Mouse (Mus musculus) hindbrain, embryonic 14.5 days (tissue): ENCODE results near the gene Sec22c. TPM values are rescaled to one million over a fixed set of nuclear protein-coding genes. Genes with fewer than 3 reads are reported as not detected.

Experiments used
- ATAC-seq: fragments of 200-750 bp; cut with Nextera tagmentation; 2 replicates; pipeline ENCODE4 v1.8.0; 2017; ENCODE audit warnings: moderate number of reproducible peaks, mild to moderate bottlenecking, moderate TSS enrichment, moderate library complexity; ENCODE audit not compliant: low FRiP score
- DNase-seq: peaks from one replicate; pipeline ENCODE4 v3.0.0-alpha.2; 2015; ENCODE audit warnings: low spot score
- H3K27ac ChIP-seq: fragments of 300-500 bp; sonication (generic); 2 replicates; pipeline ENCODE4 v1.5.1; 2014; ENCODE audit warnings: mild to moderate bottlenecking, moderate library complexity
- H3K27me3 ChIP-seq: fragments of 300-500 bp; sonication (generic); 2 replicates; pipeline ENCODE4 v1.6.1; 2014; ENCODE audit warnings: mild to moderate bottlenecking, low read length, mixed read lengths; ENCODE audit not compliant: control insufficient read depth, insufficient read depth
- H3K36me3 ChIP-seq: fragments of 300-500 bp; sonication (generic); replicated peaks from 2 replicates; pipeline ENCODE4 v1.6.1; 2014; ENCODE audit not compliant: control insufficient read depth, insufficient read depth
- H3K4me1 ChIP-seq: fragments of 300-500 bp; sonication (generic); replicated peaks from 2 replicates; pipeline ENCODE4 v1.6.1; 2014; ENCODE audit warnings: antibody characterized with exemption, low read length, mixed read lengths; ENCODE audit not compliant: control insufficient read depth, insufficient read depth
- H3K4me2 ChIP-seq: fragments of 300-500 bp; sonication (generic); replicated peaks from 2 replicates; pipeline ENCODE4 v1.6.1; 2014; ENCODE audit warnings: mild to moderate bottlenecking, moderate library complexity
- H3K4me3 ChIP-seq: fragments of 300-500 bp; sonication (generic); replicated peaks from 2 replicates; pipeline ENCODE4 v1.5.1; 2014; ENCODE audit warnings: mild to moderate bottlenecking, low read length
- H3K9ac ChIP-seq: fragments of 300-500 bp; sonication (generic); 2 replicates; pipeline ENCODE4 v1.6.1; 2014
- H3K9me3 ChIP-seq: fragments of 300-500 bp; sonication (generic); 2 replicates; pipeline ENCODE4 v1.6.1; 2016; ENCODE audit warnings: low read length; ENCODE audit not compliant: control insufficient read depth
- WGBS: fragments of 180-500 bp; shearing (Covaris S2); extraction: QIAGEN DNeasy Blood & Tissue Kit; methylation state at CpG from one replicate; pipeline ENCODE4 v1.1.7; 2014; 5-methylcytosine and 5-hydroxymethylcytosine counted together
- polyA plus RNA-seq: library from polyadenylated mRNA; unstranded; fragments of >200 nt; fragmentation: Nextera tagmentation; extraction: Ambion mirVana; gene quantifications from 2 replicates; pipeline ENCODE4 v1.2.1, GENCODE M21; 2014

Sec22c gene
- 21.6 and 26.5 TPM in 2 replicates for polyA plus RNA-seq

DNA sequence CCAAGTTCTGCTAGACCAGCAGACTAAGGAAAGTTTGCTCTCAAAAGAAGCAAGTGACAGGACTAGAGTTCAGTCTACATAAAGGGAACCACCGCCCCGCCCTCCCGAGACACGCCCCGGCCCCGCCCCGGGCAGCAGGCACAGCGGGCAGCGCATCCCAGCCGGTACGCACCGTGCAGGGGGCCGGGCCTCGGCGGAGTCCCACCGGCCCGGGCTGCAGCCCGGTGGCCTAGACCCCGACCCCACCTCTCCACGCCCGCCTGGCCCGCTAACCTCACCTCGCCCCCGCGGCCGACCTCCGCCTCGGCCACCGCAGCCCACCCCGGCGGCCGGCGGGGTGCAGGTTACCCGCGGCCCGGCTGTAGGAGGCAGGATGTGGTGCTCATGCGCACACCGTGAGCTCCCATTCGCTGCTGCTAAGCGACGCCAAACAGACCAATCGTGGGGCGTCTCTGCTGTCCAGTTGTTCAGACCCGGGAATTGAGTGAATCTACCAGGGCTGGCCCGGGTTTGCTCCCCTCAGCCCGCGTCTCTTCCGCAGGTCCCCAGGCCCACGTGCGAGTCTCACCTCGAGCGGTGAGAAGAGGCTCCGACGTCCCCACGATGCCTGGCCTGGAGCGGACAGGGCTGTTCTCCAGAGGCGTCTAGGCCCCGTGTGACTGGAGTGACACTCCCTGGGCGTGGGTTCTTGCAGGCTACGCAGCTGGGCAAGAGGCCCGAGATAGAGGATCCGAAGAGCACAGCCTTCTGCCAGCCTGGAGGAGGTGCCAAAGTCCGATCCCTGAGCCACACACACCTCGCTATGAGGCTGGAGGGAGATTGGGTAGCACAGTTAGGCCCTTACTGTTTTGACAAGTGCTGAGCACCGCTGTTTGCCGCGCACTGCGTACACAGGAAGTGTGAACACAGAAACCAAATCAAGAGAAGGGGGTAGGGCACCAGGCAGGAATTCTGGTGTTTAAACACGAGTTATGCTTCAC, at the start of gene Sec22c:
TSS of gene Sec22c (minus strand) at position 845 of the 980 bp plus-strand sequence.
- 2% methylated on average over 69 of the region's 69 CpGs for WGBS

GRCm38 (mm10) chr9:121754624-121755023, 49.3 kb upstream of the Sec22c start:
- H3K36me3 ChIP-seq, result peaks cover 72% of the 10 kb centered on the region
- DNase-seq (no peak), ATAC-seq (no peak)
- no peaks in the 10 kb centered on the region for H3K9me3 ChIP-seq
- no peak overlapping the region for H3K4me3 ChIP-seq
- WGBS, result 96% methylated on average over 3 of the region's 3 CpGs
- H3K4me2 ChIP-seq, result no peak overlapping the region
- H3K4me1 ChIP-seq, result peaks cover 13% of the 10 kb centered on the region
- H3K27me3 ChIP-seq, result no peaks in the 10 kb centered on the region
- no peak overlapping the region for H3K27ac ChIP-seq
- H3K9ac ChIP-seq, result no peak overlapping the region

More for the DNA sequence above, at the start of gene Sec22c:
- Histone ChIP-seq H3K4me3 (peak within 1 kb of the TSS; percentile 81), H3K36me3 (no peaks in the 10 kb centered on the region), H3K9me3 (no peaks in the 10 kb centered on the region), H3K27ac (peak within 1 kb of the TSS; percentile 77), H3K4me2 (peak within 1 kb of the TSS; percentile 94), H3K4me1 (peaks cover 16% of the 10 kb centered on the region), H3K27me3 (no peaks in the 10 kb centered on the region), H3K9ac (peak within 1 kb of the TSS; percentile 79)
- DNase-seq (peak; percentile 88), ATAC-seq (peak; percentile 97)

DNA sequence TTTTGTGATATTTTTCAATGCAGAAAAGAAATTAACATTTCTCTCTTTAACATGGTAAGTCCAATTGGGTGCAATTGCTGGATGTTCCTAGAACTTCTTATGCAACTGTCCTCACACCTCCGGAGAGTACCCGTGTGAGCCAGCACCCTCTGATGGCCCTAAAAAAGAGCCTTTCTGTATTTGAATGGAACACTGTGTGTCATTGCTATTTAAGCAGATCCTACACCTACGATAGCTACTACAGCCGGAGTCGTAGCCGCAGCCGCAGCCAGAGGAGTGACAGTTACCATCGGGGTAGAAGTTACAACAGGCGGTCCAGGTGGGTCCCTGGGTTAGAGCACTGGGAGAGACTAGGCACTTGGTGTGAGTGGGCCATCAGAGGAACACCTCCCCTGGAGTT, 47.5 kb upstream of the Sec22c start:
- no peak for ATAC-seq
- Histone ChIP-seq H3K27ac (no peak overlapping the region), H3K4me1 (0 out of 2 replicates have a peak, but pooled peaks cover under 1% of the 10 kb centered on the region), H3K4me3 (no peak overlapping the region), H3K4me2 (no peak overlapping the region), H3K9me3 (no peaks in the 10 kb centered on the region), H3K36me3 (peaks cover 91% of the 10 kb centered on the region), H3K27me3 (no peaks in the 10 kb centered on the region), H3K9ac (no peak overlapping the region)
- DNase-seq, result no peak
- WGBS, result 97% methylated on average over 9 of the region's 9 CpGs

GRCm38 (mm10) chr9:121744051-121744450, 38.8 kb upstream of the Sec22c start:
- peaks cover 89% of the 10 kb centered on the region for H3K36me3 ChIP-seq
- H3K9ac ChIP-seq, result no peak overlapping the region
- H3K27me3 ChIP-seq, result no peaks in the 10 kb centered on the region
- no peak for DNase-seq
- H3K27ac ChIP-seq, result no peak overlapping the region
- ATAC-seq, result no peak
- no peaks in the 10 kb centered on the region for H3K4me1 ChIP-seq
- no peaks in the 10 kb centered on the region for H3K9me3 ChIP-seq
- no peak overlapping the region for H3K4me3 ChIP-seq
- 96% methylated on average over 8 of the region's 8 CpGs for WGBS
- no peak overlapping the region for H3K4me2 ChIP-seq

DNA sequence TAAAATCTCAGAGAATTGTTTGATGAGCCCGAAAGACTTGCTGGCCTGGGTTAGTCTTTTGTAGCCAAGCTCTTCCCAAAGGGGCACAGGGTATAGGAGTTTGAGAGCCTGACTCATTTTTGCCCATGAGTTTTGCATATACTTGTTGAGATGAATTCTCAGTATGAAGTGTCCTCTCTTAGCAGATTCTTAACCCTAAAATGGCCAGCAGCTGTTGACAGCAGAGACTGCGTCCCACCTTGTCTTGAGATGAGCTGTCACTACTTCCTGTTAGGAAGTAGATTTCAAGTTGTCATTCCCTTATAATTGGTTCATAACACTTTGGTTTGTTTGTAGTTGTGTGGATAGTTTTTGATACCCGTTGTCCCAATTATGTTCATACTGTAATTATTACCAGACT, 35.9 kb upstream of the Sec22c start:
- Histone ChIP-seq H3K27me3 (no peaks in the 10 kb centered on the region), H3K4me1 (no peaks in the 10 kb centered on the region), H3K4me3 (no peak overlapping the region), H3K9ac (no peak overlapping the region), H3K9me3 (no peaks in the 10 kb centered on the region), H3K36me3 (peaks cover 68% of the 10 kb centered on the region), H3K27ac (no peak overlapping the region), H3K4me2 (no peak overlapping the region)
- ATAC-seq, result no peak
- no peak for DNase-seq
- 95% methylated on average over 3 of the region's 3 CpGs for WGBS

DNA sequence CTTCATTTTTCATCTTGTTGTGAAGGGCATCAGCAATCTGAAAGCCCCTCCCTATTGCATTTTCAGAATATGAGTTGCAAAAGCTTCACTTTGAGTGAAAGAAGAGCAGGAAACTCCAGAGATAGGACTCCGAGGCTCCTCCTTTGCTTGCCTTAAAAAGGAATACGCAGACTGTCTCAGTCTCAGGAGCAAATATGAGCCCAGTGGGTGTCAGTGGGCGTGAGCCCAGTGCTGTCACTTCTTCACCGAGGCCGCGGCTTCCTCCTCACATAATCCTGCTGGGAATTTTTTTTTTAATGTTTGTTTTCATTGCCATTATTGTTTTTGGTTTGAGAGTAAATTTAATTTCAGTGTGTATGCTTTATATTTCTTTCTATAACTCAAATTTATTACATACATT, 35.2 kb upstream of the Sec22c start:
- no peak overlapping the region for H3K27ac ChIP-seq
- no peaks in the 10 kb centered on the region for H3K4me1 ChIP-seq
- DNase-seq, result no peak
- WGBS, result 84% methylated on average over 6 of the region's 6 CpGs
- H3K4me2 ChIP-seq, result no peak overlapping the region
- no peak for ATAC-seq
- peaks cover 62% of the 10 kb centered on the region for H3K36me3 ChIP-seq
- no peaks in the 10 kb centered on the region for H3K9me3 ChIP-seq
- H3K4me3 ChIP-seq, result no peak overlapping the region
- no peaks in the 10 kb centered on the region for H3K27me3 ChIP-seq
- no peak overlapping the region for H3K9ac ChIP-seq

DNA sequence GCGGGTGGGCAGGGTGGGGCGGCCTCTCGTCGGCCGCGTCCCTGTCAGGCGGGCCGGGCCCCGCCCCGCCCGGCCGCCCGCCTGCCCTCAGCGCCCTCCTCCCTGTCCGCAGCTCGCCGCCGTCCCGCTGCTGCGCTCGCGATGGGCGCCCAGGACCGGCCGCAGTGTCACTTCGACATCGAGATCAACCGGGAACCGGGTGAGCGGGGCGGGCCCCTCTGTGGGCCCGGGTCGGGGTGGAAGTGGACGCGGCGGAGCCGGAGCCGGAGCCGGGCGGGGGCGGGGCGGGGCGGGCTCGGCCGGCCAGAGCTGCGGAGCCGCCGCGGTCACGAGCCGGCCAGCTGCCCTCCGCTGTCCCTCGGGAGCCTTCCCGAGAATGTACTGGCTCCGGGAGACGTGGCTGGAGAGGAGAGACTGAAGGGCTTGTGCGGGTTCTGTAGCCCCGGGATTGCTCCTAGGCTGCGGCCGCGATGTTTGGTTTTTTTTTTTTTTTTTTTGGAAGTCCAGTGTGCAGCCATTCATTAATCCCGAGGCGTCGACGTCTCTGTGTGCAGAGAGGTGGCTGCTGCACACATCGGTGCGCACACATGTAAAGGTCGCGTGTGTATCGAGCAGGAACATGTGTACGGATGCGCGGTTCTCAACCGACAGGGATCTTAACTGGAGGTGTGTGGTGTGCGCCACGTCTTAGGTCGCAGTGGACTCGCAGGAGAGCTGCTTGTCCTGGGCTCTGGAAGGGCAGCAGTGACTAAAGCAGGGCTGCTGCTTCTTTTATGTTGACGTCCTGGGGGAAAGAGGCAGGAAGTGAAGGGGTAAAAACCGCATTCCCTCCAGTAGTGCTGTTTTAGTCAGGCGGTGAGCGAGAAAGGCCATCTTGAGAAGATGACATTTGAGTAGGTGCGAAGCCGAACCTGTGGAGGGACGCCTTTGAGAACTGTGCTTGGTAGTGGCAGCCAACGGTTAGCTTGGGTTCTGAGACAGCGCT, 14.3 kb upstream of the Sec22c start:
- WGBS, result under 1% methylated on average over 72 of the region's 87 CpGs
- H3K27me3 ChIP-seq, result no peaks in the 10 kb centered on the region
- H3K4me3 ChIP-seq, result peak overlapping the region; percentile 69
- H3K4me2 ChIP-seq, result peak overlapping the region; percentile 95
- peak overlapping the region; percentile 88 for H3K27ac ChIP-seq
- ATAC-seq, result peak; percentile 67
- peaks cover 16% of the 10 kb centered on the region for H3K4me1 ChIP-seq
- H3K9ac ChIP-seq, result peak overlapping the region; percentile 81
- peaks cover 3% of the 10 kb centered on the region; the same call in 1 of the 2 replicates for H3K36me3 ChIP-seq
- H3K9me3 ChIP-seq, result no peaks in the 10 kb centered on the region
- DNase-seq, result peak; percentile 44

GRCm38 (mm10) chr9:121718792-121719318, 13.6 kb upstream of the Sec22c start, which contains the start of gene Nktr:
Nktr (plus strand) TSS chr9:121719169.
- peak within 1 kb of the TSS; percentile 81 for H3K9ac ChIP-seq

More at GRCm38 (mm10) chr9:121718792-121719318, 13.6 kb upstream of the Sec22c start, which contains the start of gene Nktr:
- Histone ChIP-seq H3K36me3 (peaks cover 3% of the 10 kb centered on the region; the same call in 1 of the 2 replicates), H3K9me3 (no peaks in the 10 kb centered on the region), H3K4me3 (peak within 1 kb of the TSS; percentile 69), H3K27ac (peak within 1 kb of the TSS; percentile 88), H3K4me1 (peaks cover 16% of the 10 kb centered on the region), H3K27me3 (no peaks in the 10 kb centered on the region), H3K4me2 (peak within 1 kb of the TSS; percentile 95)
- under 1% methylated on average over 61 of the region's 61 CpGs for whole genome bisulfite sequencing
- DNase-seq (peak; percentile 98), ATAC-seq (peak; percentile 99)
